Mouse (Mus musculus) neural tube, embryonic 11.5 days (tissue): Measurements from ENCODE around the gene Gab2. TPM values are rescaled to one million over a fixed set of nuclear protein-coding genes. Genes with fewer than 3 reads are reported as not detected.

Source experiments
- ATAC-seq: fragments of 200-750 bp; cut with Nextera tagmentation; 2 replicates; pipeline ENCODE4 v1.8.0; 2017; ENCODE audit warnings: moderate number of reproducible peaks, mild to moderate bottlenecking, moderate TSS enrichment, moderate library complexity; ENCODE audit not compliant: insufficient read depth, low FRiP score, low TSS enrichment
- DNase-seq: peaks from one replicate; pipeline ENCODE4 v3.0.0-alpha.2; 2015; ENCODE audit warnings: low spot score
- H3K27ac ChIP-seq: fragments of 300-500 bp; sonication (generic); 2 replicates; pipeline ENCODE4 v1.5.1; 2014; ENCODE audit warnings: low read depth, mild to moderate bottlenecking, low read length
- H3K27me3 ChIP-seq: fragments of 300-500 bp; sonication (generic); 2 replicates; pipeline ENCODE4 v1.6.1; 2014; ENCODE audit warnings: mild to moderate bottlenecking, low read length, mixed read lengths; ENCODE audit not compliant: control insufficient read depth, insufficient read depth
- H3K36me3 ChIP-seq: fragments of 300-500 bp; sonication (generic); 2 replicates; pipeline ENCODE4 v1.6.1; 2014; ENCODE audit warnings: mild to moderate bottlenecking, low read length, moderate library complexity, mixed read lengths; ENCODE audit not compliant: control insufficient read depth, insufficient read depth
- H3K4me1 ChIP-seq: fragments of 300-500 bp; sonication (generic); 2 replicates; pipeline ENCODE4 v1.6.1; 2014; ENCODE audit warnings: low read length, mixed read lengths; ENCODE audit not compliant: control insufficient read depth, insufficient read depth
- H3K4me2 ChIP-seq: fragments of 300-500 bp; sonication (generic); 2 replicates; pipeline ENCODE4 v1.6.1; 2014; ENCODE audit warnings: low read depth, mild to moderate bottlenecking, moderate library complexity
- H3K4me3 ChIP-seq: fragments of 300-500 bp; sonication (generic); 2 replicates; pipeline ENCODE4 v1.5.1; 2014; ENCODE audit warnings: low read depth, low read length
- H3K9ac ChIP-seq: fragments of 300-500 bp; sonication (generic); 2 replicates; pipeline ENCODE4 v1.6.1; 2014; ENCODE audit warnings: mild to moderate bottlenecking, low read length
- H3K9me3 ChIP-seq: fragments of 300-500 bp; sonication (generic); 2 replicates; pipeline ENCODE4 v1.6.1; 2016; ENCODE audit warnings: low read length; ENCODE audit not compliant: control insufficient read depth
- WGBS: fragments of 180-500 bp; shearing (Covaris S2); extraction: QIAGEN DNeasy Blood & Tissue Kit; methylation state at CpG from one replicate; pipeline ENCODE4 v1.1.7; 2014; 5-methylcytosine and 5-hydroxymethylcytosine counted together
- polyA plus RNA-seq: library from polyadenylated mRNA; unstranded; fragments of >200 nt; fragmentation: Nextera tagmentation; extraction: Ambion mirVana; gene quantifications from 2 replicates; pipeline ENCODE4 v1.2.1, GENCODE M21; 2014

The Gab2 gene
- polyA plus RNA-seq, 1 experiment from 2014 or later: 12.9 TPM

- peaks cover 5% of the 10 kb centered on the region; the same call in 1 of the 2 replicates for H3K4me1 ChIP-seq
- ATAC-seq: no peak
- no peak overlapping the region for H3K27ac ChIP-seq
- peak overlapping the region; percentile 49; the same call in 1 of the 2 replicates for H3K4me2 ChIP-seq
- no peaks in the 10 kb centered on the region for H3K36me3 ChIP-seq
- H3K4me3 ChIP-seq: no peak overlapping the region
- H3K9me3 ChIP-seq: no peaks in the 10 kb centered on the region
- H3K9ac ChIP-seq: no peak overlapping the region
- H3K27me3 ChIP-seq: no peaks in the 10 kb centered on the region
- no peak for DNase-seq
- 87% methylated on average over 6 of the region's 6 CpGs for WGBS
Measured at GRCm38 (mm10) chr7:97333113-97333898, 251.9 kb downstream of the Gab2 start.

GRCm38 (mm10) chr7:97334406-97334805 is 253.0 kb downstream of the Gab2 start:
- no peak for DNase-seq
- 94% methylated on average over 2 of the region's 2 CpGs for WGBS
- H3K9me3 ChIP-seq: no peaks in the 10 kb centered on the region

GRCm38 (mm10) chr7:97336678-97337077 is 255.3 kb downstream of the Gab2 start:
- no peaks in the 10 kb centered on the region for H3K27me3 ChIP-seq
- no peak overlapping the region for H3K4me3 ChIP-seq
- no peaks in the 10 kb centered on the region for H3K36me3 ChIP-seq
- 70% methylated on average over 1 of the region's 1 CpGs for WGBS
- H3K9ac ChIP-seq: no peak overlapping the region
- H3K4me2 ChIP-seq: no peak overlapping the region
- ATAC-seq: no peak
- no peaks in the 10 kb centered on the region for H3K9me3 ChIP-seq
- DNase-seq: no peak
- peaks cover 2% of the 10 kb centered on the region; the same call in 1 of the 2 replicates for H3K4me1 ChIP-seq
- H3K27ac ChIP-seq: no peak overlapping the region

More at GRCm38 (mm10) chr7:97334406-97334805, 253.0 kb downstream of the Gab2 start:
- H3K9ac ChIP-seq: no peak overlapping the region
- H3K4me3 ChIP-seq: no peak overlapping the region
- peaks cover 5% of the 10 kb centered on the region; the same call in 1 of the 2 replicates for H3K4me1 ChIP-seq
- no peak for ATAC-seq
- H3K4me2 ChIP-seq: no peak overlapping the region
- H3K27me3 ChIP-seq: no peaks in the 10 kb centered on the region
- no peaks in the 10 kb centered on the region for H3K36me3 ChIP-seq
- H3K27ac ChIP-seq: no peak overlapping the region

- no peak for DNase-seq
- H3K4me3 ChIP-seq: no peak overlapping the region
- H3K9me3 ChIP-seq: no peaks in the 10 kb centered on the region
- 86% methylated on average over 4 of the region's 4 CpGs for WGBS
- no peak for ATAC-seq
- no peak overlapping the region for H3K9ac ChIP-seq
- no peak overlapping the region for H3K27ac ChIP-seq
- H3K27me3 ChIP-seq: no peaks in the 10 kb centered on the region
- no peaks in the 10 kb centered on the region for H3K36me3 ChIP-seq
- H3K4me1 ChIP-seq: no peaks in the 10 kb centered on the region
- no peak overlapping the region for H3K4me2 ChIP-seq
Measured at GRCm38 (mm10) chr7:97338593-97338992, 257.2 kb downstream of the Gab2 start.

- no peak overlapping the region for H3K4me3 ChIP-seq
- DNase-seq: no peak
- 89% methylated on average over 7 of the region's 7 CpGs for WGBS
- H3K9me3 ChIP-seq: no peaks in the 10 kb centered on the region
- no peak for ATAC-seq
- H3K27me3 ChIP-seq: no peaks in the 10 kb centered on the region
- H3K27ac ChIP-seq: no peak overlapping the region
- H3K4me1 ChIP-seq: no peaks in the 10 kb centered on the region
- no peak overlapping the region for H3K4me2 ChIP-seq
- H3K36me3 ChIP-seq: no peaks in the 10 kb centered on the region
- no peak overlapping the region for H3K9ac ChIP-seq
Measured at GRCm38 (mm10) chr7:97339623-97340022, 258.2 kb downstream of the Gab2 start.

GRCm38 (mm10) chr7:97340907-97341849 is 259.8 kb downstream of the Gab2 start:
- Histone ChIP-seq H3K4me3 (no peak overlapping the region), H3K36me3 (no peaks in the 10 kb centered on the region), H3K27ac (no peak overlapping the region), H3K4me1 (no peaks in the 10 kb centered on the region), H3K4me2 (no peak overlapping the region), H3K27me3 (no peaks in the 10 kb centered on the region), H3K9me3 (no peaks in the 10 kb centered on the region), H3K9ac (no peak overlapping the region)
- ATAC-seq (no peak), DNase-seq (no peak)
- 71% methylated on average over 18 of the region's 18 CpGs for WGBS

GRCm38 (mm10) chr7:97342961-97343360 is 261.6 kb downstream of the Gab2 start:
- no peaks in the 10 kb centered on the region for H3K9me3 ChIP-seq
- no peak overlapping the region for H3K27ac ChIP-seq

GRCm38 (mm10) chr7:97344655-97345054 is 263.3 kb downstream of the Gab2 start:
- no peak overlapping the region for H3K27ac ChIP-seq
- H3K36me3 ChIP-seq: no peaks in the 10 kb centered on the region
- DNase-seq: no peak
- H3K4me3 ChIP-seq: no peak overlapping the region
- no peaks in the 10 kb centered on the region for H3K9me3 ChIP-seq
- WGBS: 79% methylated on average over 2 of the region's 2 CpGs
- H3K27me3 ChIP-seq: no peaks in the 10 kb centered on the region
- no peak for ATAC-seq
- H3K4me1 ChIP-seq: no peaks in the 10 kb centered on the region
- H3K4me2 ChIP-seq: no peak overlapping the region
- H3K9ac ChIP-seq: no peak overlapping the region

More at GRCm38 (mm10) chr7:97342961-97343360, 261.6 kb downstream of the Gab2 start:
- no peak overlapping the region for H3K4me2 ChIP-seq
- H3K9ac ChIP-seq: no peak overlapping the region
- no peak for ATAC-seq
- H3K4me1 ChIP-seq: no peaks in the 10 kb centered on the region
- no peak overlapping the region for H3K4me3 ChIP-seq
- no peaks in the 10 kb centered on the region for H3K27me3 ChIP-seq
- H3K36me3 ChIP-seq: no peaks in the 10 kb centered on the region
- DNase-seq: no peak
- 88% methylated on average over 2 of the region's 2 CpGs for WGBS
